Mouse (Mus musculus) heart, embryonic 10.5 days (tissue): Measurements from ENCODE around the gene Pef1. TPM values are rescaled to one million over a fixed set of nuclear protein-coding genes. Genes with fewer than 3 reads are reported as not detected.
A peak's percentile ranks its signal among the peaks of the same experiment; 100 is the strongest.

Experiments used
- DNase-seq: peaks from one replicate; pipeline ENCODE4 v3.0.0-alpha.2; 2017; ENCODE audit warnings: low spot score
- H3K27ac ChIP-seq: fragments of 300-500 bp; sonication (generic); 2 replicates; pipeline ENCODE4 v1.5.1; 2016; ENCODE audit warnings: mild to moderate bottlenecking
- H3K27me3 ChIP-seq: fragments of 300-500 bp; sonication (generic); 2 replicates; pipeline ENCODE4 v1.6.1; 2016; ENCODE audit warnings: mild to moderate bottlenecking; ENCODE audit not compliant: poor library complexity, insufficient read depth, severe bottlenecking
- H3K36me3 ChIP-seq: fragments of 300-500 bp; sonication (generic); 2 replicates; pipeline ENCODE4 v1.6.1; 2016; ENCODE audit warnings: mild to moderate bottlenecking, moderate library complexity
- H3K4me1 ChIP-seq: fragments of 300-500 bp; sonication (generic); 2 replicates; pipeline ENCODE4 v1.6.1; 2016; ENCODE audit warnings: mild to moderate bottlenecking
- H3K4me3 ChIP-seq: fragments of 300-500 bp; sonication (generic); 2 replicates; pipeline ENCODE4 v1.5.1; 2016; ENCODE audit warnings: mild to moderate bottlenecking, moderate library complexity
- H3K9me3 ChIP-seq: fragments of 300-500 bp; sonication (generic); 2 replicates; pipeline ENCODE4 v1.6.1; 2016; ENCODE audit warnings: mild to moderate bottlenecking, moderate library complexity
- WGBS: fragments of 180-500 bp; shearing (Covaris S2); methylation state at CpG from one replicate; pipeline ENCODE4 v1.1.7; 2016; 5-methylcytosine and 5-hydroxymethylcytosine counted together
- polyA plus RNA-seq: library from polyadenylated mRNA; unstranded; fragments of >200 nt; fragmentation: Nextera tagmentation; extraction: Ambion mirVana; gene quantifications from 2 replicates; pipeline ENCODE4 v1.2.1, GENCODE M21; 2016

Gene Pef1
- polyA plus RNA-seq, 1 experiment from 2014 or later = 66.1 TPM

DNA sequence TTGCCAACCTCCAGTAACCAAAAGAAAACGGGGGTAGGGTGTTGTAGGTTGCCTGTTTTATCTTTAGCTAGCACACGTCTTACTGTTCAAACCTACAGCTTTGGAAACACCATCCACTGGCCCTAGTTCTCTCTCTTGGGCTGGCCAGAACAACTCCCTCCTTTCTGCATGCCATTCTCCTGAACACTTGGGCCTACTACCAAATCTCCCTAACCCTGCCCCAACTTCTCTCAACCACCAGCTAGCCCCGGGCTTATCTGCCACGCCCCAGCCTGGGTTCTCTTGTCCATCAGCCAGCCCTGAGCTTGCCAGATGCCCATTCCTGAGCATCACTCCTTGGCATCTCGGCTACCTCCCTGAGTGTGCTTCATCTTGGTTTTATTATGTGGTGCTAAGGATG lies 26.5 kb downstream of the Pef1 start:
- WGBS = 66% methylated on average over 5 of the region's 5 CpGs
- Histone ChIP-seq H3K4me1 (peaks cover 40% of the 10 kb centered on the region), H3K9me3 (no peaks in the 10 kb centered on the region), H3K36me3 (peaks cover 43% of the 10 kb centered on the region), H3K4me3 (no peak overlapping the region), H3K27ac (no peak overlapping the region), H3K27me3 (peaks cover 25% of the 10 kb centered on the region)
- no peak for DNase-seq

DNA sequence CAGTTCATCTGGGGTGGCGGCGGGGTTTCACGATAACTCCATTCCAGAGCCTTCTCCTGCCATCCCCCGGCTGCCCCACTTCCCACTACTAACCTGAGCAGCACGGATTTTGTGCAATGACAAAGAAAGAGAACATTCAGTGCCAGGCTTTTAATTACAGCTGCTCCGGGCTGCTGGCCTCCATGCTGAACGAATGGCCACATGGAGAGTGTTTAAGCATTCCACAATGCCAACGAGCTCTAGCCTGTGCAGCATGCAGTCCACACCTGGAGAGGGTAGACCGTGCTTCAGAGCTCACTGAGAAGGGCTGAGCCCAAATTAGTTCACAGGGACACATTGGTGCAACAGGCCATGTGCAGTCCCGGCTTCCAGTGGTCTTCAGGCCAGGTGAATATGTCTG lies 27.7 kb downstream of the Pef1 start:
- Histone ChIP-seq H3K36me3 (peaks cover 31% of the 10 kb centered on the region), H3K27ac (no peak overlapping the region), H3K4me1 (peaks cover 44% of the 10 kb centered on the region), H3K9me3 (no peaks in the 10 kb centered on the region), H3K4me3 (no peak overlapping the region), H3K27me3 (peaks cover 28% of the 10 kb centered on the region)
- WGBS = 87% methylated on average over 10 of the region's 10 CpGs
- DNase-seq = no peak

DNA sequence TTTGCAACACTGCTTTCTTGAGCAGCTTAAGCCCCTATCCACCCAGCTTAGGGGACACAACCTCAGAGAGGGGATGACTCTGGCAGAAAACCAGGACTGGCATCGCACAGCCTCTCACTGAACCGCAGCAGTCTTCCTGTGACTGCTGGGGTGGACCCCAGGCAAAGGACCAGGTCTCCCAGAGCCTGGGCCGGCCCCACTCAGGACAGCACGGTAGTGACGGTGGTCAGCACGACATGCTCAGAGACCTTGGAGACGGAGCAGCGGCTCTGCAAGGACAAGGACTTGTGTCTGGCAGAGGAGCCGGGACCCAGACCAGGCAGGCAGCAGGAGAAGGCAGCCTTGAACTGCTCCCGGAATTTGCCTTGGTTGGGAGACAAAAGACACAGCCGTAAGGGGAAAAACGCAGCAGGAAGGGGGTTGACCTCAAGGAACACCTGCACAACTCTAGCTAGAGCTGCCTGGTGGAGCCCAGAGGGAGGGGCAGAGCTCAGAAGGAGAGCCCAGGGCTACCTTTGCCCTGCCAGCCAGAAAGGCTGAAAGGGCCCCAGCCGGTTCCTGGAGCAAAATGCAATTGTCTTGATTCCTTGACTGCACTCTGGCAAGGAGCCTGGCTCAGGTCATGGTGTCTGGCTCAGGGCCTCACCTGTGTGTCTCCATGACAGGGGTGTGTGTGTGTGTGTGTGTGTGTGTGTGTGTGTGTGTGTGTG lies 28.4 kb downstream of the Pef1 start:
- Histone ChIP-seq H3K27ac (no peak overlapping the region), H3K9me3 (no peaks in the 10 kb centered on the region), H3K4me1 (peaks cover 51% of the 10 kb centered on the region), H3K4me3 (no peak overlapping the region), H3K27me3 (peaks cover 35% of the 10 kb centered on the region), H3K36me3 (peaks cover 24% of the 10 kb centered on the region)
- no peak for DNase-seq
- WGBS = 59% methylated on average over 13 of the region's 13 CpGs

DNA sequence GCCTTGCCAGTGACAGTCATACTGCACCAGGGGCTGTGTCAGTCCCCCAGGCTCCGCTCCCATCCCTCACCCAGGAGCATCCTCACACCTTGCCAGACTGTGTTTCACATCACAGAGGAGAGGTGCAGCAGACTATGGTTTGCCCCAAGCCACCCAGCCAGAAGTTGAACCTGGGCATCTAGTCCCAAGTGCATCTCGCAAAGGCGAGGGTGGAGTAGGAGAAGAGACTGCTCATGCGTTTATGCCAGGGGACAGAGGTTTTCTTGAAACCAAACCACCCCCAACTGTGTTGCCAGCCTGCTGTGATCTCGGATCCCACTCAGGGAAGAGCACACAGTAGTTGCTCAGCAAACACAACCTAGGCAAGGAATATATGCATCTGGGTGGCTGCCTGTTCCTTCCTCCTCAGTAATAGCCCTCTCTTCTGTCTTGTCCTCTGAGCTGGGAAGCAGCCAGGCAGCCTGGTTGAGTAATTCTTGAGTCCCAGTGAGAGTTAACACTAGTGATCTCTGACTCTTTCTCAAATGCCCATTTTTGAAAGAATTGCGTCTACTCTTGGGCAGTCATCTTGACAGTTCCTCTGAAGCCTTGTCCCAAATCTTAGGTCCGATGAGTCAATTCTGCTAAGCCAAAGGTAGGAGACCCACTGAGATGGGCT lies 29.2 kb downstream of the Pef1 start:
- H3K27ac ChIP-seq = no peak overlapping the region
- H3K36me3 ChIP-seq = peaks cover 16% of the 10 kb centered on the region
- H3K4me3 ChIP-seq = no peak overlapping the region
- 82% methylated on average over 7 of the region's 7 CpGs for WGBS
- no peaks in the 10 kb centered on the region for H3K9me3 ChIP-seq
- peaks cover 43% of the 10 kb centered on the region for H3K27me3 ChIP-seq
- H3K4me1 ChIP-seq = peaks cover 51% of the 10 kb centered on the region
- DNase-seq = no peak

DNA sequence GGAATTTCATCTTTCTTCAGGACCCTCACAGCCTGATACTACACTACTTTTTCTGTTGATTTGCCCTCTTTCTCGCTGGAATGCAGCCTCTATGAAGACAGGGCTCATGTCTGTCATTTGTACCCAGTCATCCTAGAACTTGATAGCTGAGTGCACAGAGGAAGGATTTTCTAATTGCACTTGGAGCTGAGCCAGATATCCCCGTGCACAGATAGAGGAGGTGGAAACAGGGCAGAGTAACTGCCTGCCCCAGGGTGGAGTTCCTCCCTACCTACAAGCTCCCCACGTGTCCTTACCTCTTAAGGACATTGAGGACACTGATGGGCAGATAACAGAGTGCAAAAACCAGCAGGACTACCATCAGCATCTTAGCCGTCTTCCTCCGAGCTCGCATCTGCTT lies 31.0 kb downstream of the Pef1 start:
- Histone ChIP-seq H3K4me1 (peaks cover 51% of the 10 kb centered on the region), H3K9me3 (no peaks in the 10 kb centered on the region), H3K27ac (no peak overlapping the region), H3K27me3 (peaks cover 61% of the 10 kb centered on the region), H3K36me3 (no peaks in the 10 kb centered on the region), H3K4me3 (no peak overlapping the region)
- no peak for DNase-seq
- WGBS = 46% methylated on average over 6 of the region's 6 CpGs

DNA sequence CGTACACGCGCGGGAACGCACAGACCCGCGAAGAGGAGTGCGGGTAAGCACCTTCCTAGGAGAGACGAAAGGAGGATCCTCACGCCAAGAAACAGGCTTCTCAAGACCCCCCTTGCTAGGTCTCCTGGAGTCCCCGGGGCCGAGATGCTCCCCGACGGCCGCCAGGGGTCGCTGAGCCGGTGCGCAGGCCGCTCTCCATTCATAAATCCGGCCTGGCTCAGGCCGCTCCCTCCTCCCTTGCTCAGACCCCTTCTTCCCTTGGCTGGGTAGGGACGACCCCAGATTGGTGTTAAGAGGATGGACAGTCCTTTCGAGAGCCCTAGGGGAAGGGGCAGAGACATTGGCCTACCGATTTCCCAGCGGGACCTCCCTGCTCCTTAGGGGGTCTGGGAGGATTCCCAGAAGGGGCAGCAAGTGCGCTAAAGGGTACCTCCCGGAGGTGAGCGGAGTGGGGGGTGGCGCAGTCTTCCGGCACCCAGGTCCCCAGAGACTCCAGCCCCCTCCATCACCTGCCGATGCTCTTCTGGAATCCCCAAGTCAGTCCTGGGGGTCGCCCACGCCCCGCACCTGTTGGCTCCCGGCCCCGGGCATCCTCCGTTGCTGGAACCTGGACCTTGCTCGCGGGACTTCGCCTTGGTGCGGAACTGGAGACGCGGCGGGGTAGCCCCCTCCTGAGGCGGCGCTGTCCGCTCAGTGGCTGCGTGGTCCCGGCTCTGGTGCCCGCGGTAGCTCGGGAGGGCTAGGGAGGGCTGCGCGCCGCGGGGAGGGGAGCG lies 36.3 kb downstream of the Pef1 start:
- Histone ChIP-seq H3K27ac (peak overlapping the region; percentile 45), H3K36me3 (no peaks in the 10 kb centered on the region), H3K4me1 (peaks cover 38% of the 10 kb centered on the region), H3K9me3 (no peaks in the 10 kb centered on the region), H3K4me3 (peak overlapping the region; percentile 61), H3K27me3 (peaks cover 87% of the 10 kb centered on the region)
- peak; percentile 89 for DNase-seq
- under 1% methylated on average over 56 of the region's 57 CpGs for WGBS

DNA sequence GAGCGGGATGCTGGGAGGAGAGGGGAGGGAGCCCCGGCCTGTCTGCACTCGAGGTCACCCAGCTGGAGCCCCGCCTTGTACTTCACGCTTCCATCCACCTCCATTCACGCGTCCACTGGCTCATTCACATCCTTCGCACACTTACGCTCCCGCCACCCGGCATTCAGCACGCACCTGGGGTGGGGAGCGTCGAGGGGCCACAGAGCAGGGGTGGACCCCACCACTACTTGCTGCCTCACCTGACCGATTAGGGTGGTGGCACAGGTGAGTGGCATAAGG lies 36.8 kb downstream of the Pef1 start, which contains the start of gene Hcrtr1:
TSS of gene Hcrtr1 (minus strand) at position 146 of the 279 bp plus-strand sequence.
- Histone ChIP-seq H3K27ac (peak within 1 kb of the TSS; percentile 45), H3K4me1 (peaks cover 33% of the 10 kb centered on the region), H3K9me3 (no peaks in the 10 kb centered on the region), H3K27me3 (peaks cover 84% of the 10 kb centered on the region), H3K36me3 (no peaks in the 10 kb centered on the region), H3K4me3 (peak within 1 kb of the TSS; percentile 61)
- DNase-seq = no peak
- 0% methylated on average over 14 of the region's 15 CpGs for WGBS

DNA sequence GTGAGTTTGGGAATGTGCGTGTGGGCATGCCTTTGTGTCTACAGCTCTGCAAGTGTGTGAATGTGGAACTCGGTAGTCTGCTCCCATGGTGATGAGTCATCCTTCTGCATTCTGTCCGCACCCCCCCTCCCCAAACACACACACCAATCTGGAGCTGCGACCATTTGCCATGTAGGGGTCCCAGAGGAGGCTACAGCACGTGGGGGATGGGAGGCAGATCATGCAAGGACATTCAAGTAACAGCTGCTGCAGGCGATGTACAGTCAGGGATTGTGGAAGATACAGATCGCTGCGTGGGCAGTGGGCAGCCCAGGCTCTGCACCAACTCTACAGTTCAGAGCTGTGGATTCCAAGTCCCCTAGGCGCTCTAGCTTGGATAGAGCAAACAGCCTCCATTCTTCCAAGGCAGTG lies 38.6 kb downstream of the Pef1 start:
- Histone ChIP-seq H3K9me3 (no peaks in the 10 kb centered on the region), H3K27me3 (peaks cover 75% of the 10 kb centered on the region), H3K27ac (no peak overlapping the region), H3K4me3 (no peak overlapping the region), H3K36me3 (no peaks in the 10 kb centered on the region), H3K4me1 (peaks cover 24% of the 10 kb centered on the region)
- 53% methylated on average over 9 of the region's 9 CpGs for WGBS
- DNase-seq = no peak

DNA sequence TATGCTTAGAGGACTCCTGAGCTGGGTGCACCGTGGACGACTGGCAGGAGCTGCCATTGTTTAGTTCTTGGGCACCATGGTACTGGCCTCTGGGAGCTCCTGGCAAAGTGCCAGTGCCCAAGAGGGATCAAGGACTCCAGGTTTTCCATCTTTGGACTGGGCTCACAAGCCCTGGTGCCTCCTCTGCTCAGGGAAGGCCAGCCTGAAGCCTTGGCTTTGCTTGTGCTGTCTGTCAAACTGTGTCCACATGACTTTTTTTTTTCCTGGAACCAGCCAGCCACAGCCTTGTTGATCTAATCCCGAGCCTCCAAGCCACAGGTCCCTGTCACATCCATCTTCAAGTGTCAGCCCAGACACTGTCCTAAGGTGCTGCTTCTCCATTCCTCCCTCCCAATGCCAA lies 39.4 kb downstream of the Pef1 start:
- H3K4me1 ChIP-seq = peaks cover 24% of the 10 kb centered on the region
- no peaks in the 10 kb centered on the region for H3K36me3 ChIP-seq
- no peak overlapping the region for H3K27ac ChIP-seq
- H3K9me3 ChIP-seq = no peaks in the 10 kb centered on the region
- H3K27me3 ChIP-seq = peaks cover 72% of the 10 kb centered on the region
- WGBS = 60% methylated on average over 3 of the region's 3 CpGs
- no peak overlapping the region for H3K4me3 ChIP-seq
- DNase-seq = no peak

DNA sequence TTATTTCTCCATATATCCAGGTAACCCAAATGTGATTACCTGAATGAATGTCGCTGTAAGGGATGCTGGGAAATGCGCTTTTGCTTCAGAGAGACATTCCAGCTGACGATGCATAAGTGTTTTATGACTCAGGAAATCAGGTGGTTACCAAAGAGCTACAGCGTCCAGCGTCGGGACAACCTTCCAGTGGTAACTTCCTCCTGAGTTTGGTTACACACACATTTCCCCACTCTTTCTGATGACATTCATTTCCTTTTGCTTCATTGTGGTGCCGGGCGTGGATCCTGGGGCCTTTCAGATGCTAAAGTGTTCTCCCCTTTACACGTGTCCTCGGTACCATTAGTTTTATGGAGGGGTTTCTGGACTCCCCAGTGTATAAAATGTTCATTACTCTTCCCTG lies 46.0 kb downstream of the Pef1 start:
- Histone ChIP-seq H3K4me3 (no peak overlapping the region), H3K9me3 (no peaks in the 10 kb centered on the region), H3K27me3 (peaks cover 55% of the 10 kb centered on the region), H3K27ac (no peak overlapping the region), H3K36me3 (no peaks in the 10 kb centered on the region), H3K4me1 (no peaks in the 10 kb centered on the region)
- no peak for DNase-seq
- WGBS = 82% methylated on average over 10 of the region's 10 CpGs

DNA sequence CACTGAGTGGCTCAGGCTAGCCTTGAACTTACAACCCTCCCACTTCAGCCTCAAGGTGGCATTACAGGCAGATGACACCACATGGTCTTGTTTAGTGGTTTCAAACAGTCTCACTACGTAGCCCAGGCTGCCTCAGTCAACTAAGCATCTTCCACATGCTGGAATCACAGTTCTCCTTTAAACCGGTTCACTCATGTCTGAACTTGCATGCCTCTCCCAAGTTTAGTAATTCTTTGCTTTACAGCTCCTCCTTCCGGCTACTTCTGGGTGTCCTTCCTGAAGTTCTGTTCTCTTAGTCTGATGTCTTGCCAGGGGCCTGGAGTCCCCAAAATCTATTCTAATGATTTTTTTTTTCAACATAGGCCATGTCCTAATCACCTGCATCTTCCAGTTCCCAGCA lies 51.9 kb downstream of the Pef1 start:
- Histone ChIP-seq H3K36me3 (no peaks in the 10 kb centered on the region), H3K4me1 (no peaks in the 10 kb centered on the region), H3K4me3 (no peak overlapping the region), H3K9me3 (no peaks in the 10 kb centered on the region), H3K27me3 (peaks cover 37% of the 10 kb centered on the region), H3K27ac (no peak overlapping the region)
- 79% methylated on average over 3 of the region's 3 CpGs for WGBS
- DNase-seq = no peak

DNA sequence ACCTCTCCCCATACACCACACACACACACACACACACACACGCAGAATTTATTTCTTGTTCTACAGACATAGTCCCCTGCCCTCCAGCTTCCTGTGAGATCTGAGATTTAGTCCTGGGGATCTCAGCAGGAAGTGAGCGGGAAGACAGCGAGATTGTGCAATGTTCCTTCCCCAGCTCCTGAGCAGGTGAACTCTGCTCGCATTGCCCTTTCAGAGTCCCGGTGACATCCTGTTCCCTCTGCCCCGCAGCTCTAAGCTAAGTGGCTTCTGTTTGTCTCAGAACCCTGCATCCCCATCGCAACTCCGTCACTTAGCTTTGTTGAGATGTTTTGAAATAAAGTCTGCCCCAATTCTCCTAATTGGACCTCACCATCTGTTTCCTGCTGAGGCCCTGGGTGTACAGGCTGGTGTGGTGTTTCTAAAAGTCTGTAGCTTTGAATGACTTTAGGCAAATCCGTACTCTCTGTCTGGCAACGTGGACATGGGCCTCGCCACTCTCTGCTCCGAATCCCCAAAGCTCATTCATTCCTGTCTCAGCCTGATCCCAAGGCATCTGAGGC lies 54.5 kb downstream of the Pef1 start:
- WGBS = 67% methylated on average over 12 of the region's 12 CpGs
- Histone ChIP-seq H3K4me3 (no peak overlapping the region), H3K4me1 (peaks cover 9% of the 10 kb centered on the region), H3K36me3 (no peaks in the 10 kb centered on the region), H3K27ac (no peak overlapping the region), H3K9me3 (no peaks in the 10 kb centered on the region), H3K27me3 (peaks cover 34% of the 10 kb centered on the region)
- no peak for DNase-seq

DNA sequence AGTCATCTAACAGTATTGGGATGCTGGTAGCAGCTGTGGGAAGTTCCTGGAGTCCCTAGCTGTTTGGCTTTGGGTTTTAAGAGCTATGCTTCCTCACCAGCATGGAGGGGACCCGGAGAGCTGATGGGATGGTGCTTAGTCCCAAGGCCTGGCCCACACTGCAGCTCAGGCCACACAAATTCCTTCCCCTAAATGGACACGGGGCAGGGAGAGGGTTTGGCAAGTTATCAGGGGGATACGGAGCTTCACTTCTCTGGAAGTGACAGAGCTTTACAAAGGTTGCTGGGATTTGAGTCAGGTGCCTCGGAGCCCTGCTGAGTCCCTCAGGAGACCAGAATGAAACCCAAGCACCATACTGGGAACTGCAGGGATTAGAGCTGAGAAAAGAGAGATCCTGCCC lies 59.0 kb downstream of the Pef1 start:
- 24% methylated on average over 4 of the region's 4 CpGs for WGBS
- Histone ChIP-seq H3K27ac (peak overlapping the region; percentile 31; the same call in 1 of the 2 replicates), H3K27me3 (peaks cover 32% of the 10 kb centered on the region)

More for the DNA sequence above, 59.0 kb downstream of the Pef1 start:
- no peaks in the 10 kb centered on the region; the same call in none of the 2 replicates for H3K36me3 ChIP-seq
- peaks cover 42% of the 10 kb centered on the region for H3K4me1 ChIP-seq
- no peak overlapping the region for H3K4me3 ChIP-seq
- no peaks in the 10 kb centered on the region for H3K9me3 ChIP-seq
- DNase-seq = no peak
